Mouse (Mus musculus) heart, embryonic 14.5 days (tissue): Measurements from ENCODE around the gene Kit. TPM values are rescaled to one million over a fixed set of nuclear protein-coding genes. Genes with fewer than 3 reads are reported as not detected.

Experiments
- ATAC-seq: fragments of 200-750 bp; cut with Nextera tagmentation; 2 replicates; pipeline ENCODE4 v1.8.0; 2017; ENCODE audit warnings: low read depth, moderate TSS enrichment; ENCODE audit not compliant: insufficient number of reproducible peaks, insufficient read depth, low FRiP score
- H3K27ac ChIP-seq, 2 experiments: fragments of 200-500 bp in 1 of 2; fragments of 300-500 bp in 1 of 2; sonication (generic) in 1 of 2; replicated peaks in 1 of 2; 2 replicates each; pipeline ENCODE4 v1.5.1; 2012 to 2014; ENCODE audit warnings: low read depth in 2 of 2, low read length in 2 of 2, control low read depth in 1 of 2, mild to moderate bottlenecking in 1 of 2, mixed read lengths in 1 of 2; ENCODE audit not compliant: control insufficient read depth in 1 of 2, insufficient read depth in 1 of 2
- H3K27me3 ChIP-seq: fragments of 300-500 bp; sonication (generic); 2 replicates; pipeline ENCODE4 v1.6.1; 2014; ENCODE audit warnings: mild to moderate bottlenecking, low read length, control low read depth; ENCODE audit not compliant: control insufficient read depth, insufficient read depth
- H3K36me3 ChIP-seq: fragments of 300-500 bp; sonication (generic); 2 replicates; pipeline ENCODE4 v1.6.1; 2014; ENCODE audit warnings: mild to moderate bottlenecking, control low read depth, low read length, mixed read lengths; ENCODE audit not compliant: control insufficient read depth, insufficient read depth
- H3K4me1 ChIP-seq, 2 experiments: fragments of 200-500 bp in 1 of 2; fragments of 300-500 bp in 1 of 2; sonication (generic) in 1 of 2; 2 replicates each; pipeline ENCODE4 v1.6.1; 2012 to 2014; ENCODE audit warnings: low read length in 2 of 2, control low read depth in 1 of 2, mixed read lengths in 1 of 2; ENCODE audit not compliant: control insufficient read depth in 2 of 2, insufficient read depth in 2 of 2
- H3K4me2 ChIP-seq: fragments of 300-500 bp; sonication (generic); 2 replicates; pipeline ENCODE4 v1.6.1; 2014; ENCODE audit warnings: mild to moderate bottlenecking, low read length
- H3K4me3 ChIP-seq, 2 experiments: fragments of 200-500 bp in 1 of 2; fragments of 300-500 bp in 1 of 2; sonication (generic) in 1 of 2; 2 replicates each; pipeline ENCODE4 v1.5.1; 2012 to 2014; ENCODE audit warnings: low read length in 2 of 2, mild to moderate bottlenecking in 2 of 2, control low read depth in 1 of 2, low read depth in 1 of 2, moderate library complexity in 1 of 2; ENCODE audit not compliant: control insufficient read depth in 1 of 2, insufficient read depth in 1 of 2
- H3K9ac ChIP-seq: fragments of 300-500 bp; sonication (generic); 2 replicates; pipeline ENCODE4 v1.6.1; 2014; ENCODE audit warnings: mild to moderate bottlenecking, low read length
- H3K9me3 ChIP-seq: fragments of 300-500 bp; sonication (generic); 2 replicates; pipeline ENCODE4 v1.6.1; 2016; ENCODE audit warnings: low read length, control low read depth; ENCODE audit not compliant: control insufficient read depth
- WGBS: fragments of 180-500 bp; shearing (Covaris S2); extraction: QIAGEN DNeasy Blood & Tissue Kit; methylation state at CpG from one replicate; pipeline ENCODE4 v1.1.7; 2014; 5-methylcytosine and 5-hydroxymethylcytosine counted together
- polyA plus RNA-seq: library from polyadenylated mRNA; unstranded; fragments of >200 nt; fragmentation: Nextera tagmentation; extraction: Ambion mirVana; gene quantifications from 2 replicates; pipeline ENCODE4 v1.2.1, GENCODE M21; 2014

The Kit gene
- polyA plus RNA-seq: 13.1 TPM in 2 replicates

GRCm38 (mm10) chr5:75574852-75575566, at the start of gene Kit:
Gene Kit, plus strand, starts transcription at chr5:75574916.
- ATAC-seq: peak; percentile 90
- peak within 1 kb of the TSS; percentile 100 for H3K4me2 ChIP-seq
- no peaks in the 10 kb centered on the region for H3K36me3 ChIP-seq
- H3K9ac ChIP-seq: peak within 1 kb of the TSS; percentile 79
- peaks cover 16% of the 10 kb centered on the region for H3K27me3 ChIP-seq
- under 1% methylated on average over 57 of the region's 65 CpGs for WGBS
- peak within 1 kb of the TSS; percentile 51 to 67 for H3K4me3 ChIP-seq
- no peaks in the 10 kb centered on the region for H3K9me3 ChIP-seq
- H3K27ac ChIP-seq: peak within 1 kb of the TSS in 1 of 2 experiments; percentile 50; a peak in 1 of 4 replicates
- H3K4me1 ChIP-seq: peaks cover 4 to 8% of the 10 kb centered on the region in 2 experiments; a peak in 3 of 4 replicates

GRCm38 (mm10) chr5:75536156-75536555, 38.6 kb upstream of the Kit start:
- no peak overlapping the region for H3K4me2 ChIP-seq
- no peaks in the 10 kb centered on the region for H3K9me3 ChIP-seq
- WGBS: 45% methylated on average over 3 of the region's 3 CpGs
- H3K9ac ChIP-seq: no peak overlapping the region
- no peak overlapping the region for H3K4me3 ChIP-seq
- H3K36me3 ChIP-seq: no peaks in the 10 kb centered on the region
- ATAC-seq: 0 out of 2 replicates have a peak, but pooled peaks have one; percentile 39
- no peak overlapping the region for H3K27ac ChIP-seq
- no peaks in the 10 kb centered on the region for H3K27me3 ChIP-seq
- H3K4me1 ChIP-seq: peaks cover 6 to 10% of the 10 kb centered on the region in 2 experiments; a peak in 2 of 4 replicates

GRCm38 (mm10) chr5:75537717-75538116, 37.0 kb upstream of the Kit start:
- no peak for ATAC-seq
- no peak overlapping the region for H3K4me3 ChIP-seq
- H3K9ac ChIP-seq: no peak overlapping the region
- peaks cover 6 to 10% of the 10 kb centered on the region in 2 experiments; a peak in 2 of 4 replicates for H3K4me1 ChIP-seq
- H3K9me3 ChIP-seq: no peaks in the 10 kb centered on the region
- H3K27me3 ChIP-seq: no peaks in the 10 kb centered on the region
- 45% methylated on average over 4 of the region's 4 CpGs for WGBS
- no peaks in the 10 kb centered on the region for H3K36me3 ChIP-seq
- no peak overlapping the region for H3K4me2 ChIP-seq
- H3K27ac ChIP-seq: no peak overlapping the region

- H3K36me3 ChIP-seq: no peaks in the 10 kb centered on the region
- 43% methylated on average over 4 of the region's 4 CpGs for WGBS
- H3K4me1 ChIP-seq: peaks cover 6 to 10% of the 10 kb centered on the region in 2 experiments; a peak in 2 of 4 replicates
- H3K27me3 ChIP-seq: no peaks in the 10 kb centered on the region
- no peak overlapping the region for H3K27ac ChIP-seq
- H3K9me3 ChIP-seq: no peaks in the 10 kb centered on the region
- H3K9ac ChIP-seq: no peak overlapping the region
- H3K4me2 ChIP-seq: no peak overlapping the region
- no peak for ATAC-seq
- H3K4me3 ChIP-seq: no peak overlapping the region
Measured at GRCm38 (mm10) chr5:75538458-75538857, 36.3 kb upstream of the Kit start.

- Histone ChIP-seq H3K27ac (peak overlapping the region in 1 of 2 experiments; percentile 61; a peak in 3 of 4 replicates), H3K4me2 (peak overlapping the region; percentile 28; the same call in 1 of the 2 replicates), H3K9me3 (no peaks in the 10 kb centered on the region), H3K9ac (no peak overlapping the region), H3K4me3 (no peak overlapping the region), H3K36me3 (no peaks in the 10 kb centered on the region), H3K27me3 (no peaks in the 10 kb centered on the region), H3K4me1 (peaks cover 6 to 10% of the 10 kb centered on the region in 2 experiments; a peak in 2 of 4 replicates)
- whole genome bisulfite sequencing: 6% methylated on average over 6 of the region's 6 CpGs
- no peak for ATAC-seq
Measured at GRCm38 (mm10) chr5:75539098-75539497, 35.6 kb upstream of the Kit start.

GRCm38 (mm10) chr5:75543757-75544156, 31.0 kb upstream of the Kit start:
- WGBS: 64% methylated on average over 3 of the region's 3 CpGs
- peaks cover 0 to 8% of the 10 kb centered on the region in 2 experiments; a peak in 2 of 4 replicates for H3K4me1 ChIP-seq
- no peak overlapping the region for H3K4me2 ChIP-seq
- H3K27ac ChIP-seq: no peak overlapping the region
- H3K9me3 ChIP-seq: no peaks in the 10 kb centered on the region
- no peaks in the 10 kb centered on the region for H3K36me3 ChIP-seq
- H3K27me3 ChIP-seq: no peaks in the 10 kb centered on the region
- no peak overlapping the region for H3K9ac ChIP-seq
- H3K4me3 ChIP-seq: no peak overlapping the region
- no peak for ATAC-seq

- H3K4me1 ChIP-seq: peaks cover 0 to 4% of the 10 kb centered on the region in 2 experiments; a peak in 2 of 4 replicates
- no peak for ATAC-seq
- no peak overlapping the region for H3K9ac ChIP-seq
- no peak overlapping the region for H3K4me2 ChIP-seq
- no peak overlapping the region for H3K27ac ChIP-seq
- no peaks in the 10 kb centered on the region for H3K27me3 ChIP-seq
- H3K36me3 ChIP-seq: no peaks in the 10 kb centered on the region
- H3K4me3 ChIP-seq: no peak overlapping the region
- no peaks in the 10 kb centered on the region for H3K9me3 ChIP-seq
- WGBS: 63% methylated on average over 14 of the region's 14 CpGs
Measured at GRCm38 (mm10) chr5:75544472-75545264, 30.0 kb upstream of the Kit start.
